Mouse (Mus musculus): ENCODE measurements around the gene Nyap2.

The Nyap2 gene

GRCm38 (mm10) chr1:81076831-81077664 lies at the start of gene Nyap2:
Gene Nyap2, plus strand, starts transcription at chr1:81076950.
- DNase-seq (ENCODE audit: low read depth, low spot score), result no peak

GRCm38 (mm10) chr1:81042907-81043868 lies 33.6 kb upstream of the Nyap2 start:
- no peak for DNase-seq (ENCODE audit: low read depth, low spot score)

- no peak for DNase-seq (ENCODE audit: low read depth, low spot score)
Measured at GRCm38 (mm10) chr1:81058340-81058739, 18.4 kb upstream of the Nyap2 start.

GRCm38 (mm10) chr1:81058835-81059234 lies 17.9 kb upstream of the Nyap2 start:
- DNase-seq (ENCODE audit: low read depth, low spot score), result no peak

GRCm38 (mm10) chr1:81062811-81063210 lies 13.9 kb upstream of the Nyap2 start:
- no peak for DNase-seq (ENCODE audit: low read depth, low spot score)

- no peak for DNase-seq (ENCODE audit: low read depth, low spot score)
Measured at GRCm38 (mm10) chr1:81076259-81076658, 491 bp upstream of the Nyap2 start.

- no peak for DNase-seq (ENCODE audit: low read depth, low spot score)
Measured at GRCm38 (mm10) chr1:81077665-81078314, 1.0 kb downstream of the Nyap2 start.

- DNase-seq (ENCODE audit: low read depth, low spot score), result no peak
Measured at GRCm38 (mm10) chr1:81087485-81087884, 10.7 kb downstream of the Nyap2 start.

GRCm38 (mm10) chr1:81090400-81090799 lies 13.7 kb downstream of the Nyap2 start:
- no peak for DNase-seq (ENCODE audit: low read depth, low spot score)

- no peak for DNase-seq (ENCODE audit: low read depth, low spot score)
Measured at GRCm38 (mm10) chr1:81090979-81091378, 14.2 kb downstream of the Nyap2 start.

- DNase-seq (ENCODE audit: low read depth, low spot score), result no peak
Measured at GRCm38 (mm10) chr1:81092056-81092455, 15.3 kb downstream of the Nyap2 start.

- no peak for DNase-seq (ENCODE audit: low read depth, low spot score)
Measured at GRCm38 (mm10) chr1:81092886-81093285, 16.1 kb downstream of the Nyap2 start.

- no peak for DNase-seq (ENCODE audit: low read depth, low spot score)
Measured at GRCm38 (mm10) chr1:81098950-81099349, 22.2 kb downstream of the Nyap2 start.

- no peak for DNase-seq (ENCODE audit: low read depth, low spot score)
Measured at GRCm38 (mm10) chr1:81101749-81102148, 25.0 kb downstream of the Nyap2 start.

GRCm38 (mm10) chr1:81119732-81120131 lies 43.0 kb downstream of the Nyap2 start:
- no peak for DNase-seq (ENCODE audit: low read depth, low spot score)

- DNase-seq (ENCODE audit: low read depth, low spot score), result no peak
Measured at GRCm38 (mm10) chr1:81132007-81132712, 55.4 kb downstream of the Nyap2 start.

GRCm38 (mm10) chr1:81143855-81144254 lies 67.1 kb downstream of the Nyap2 start:
- DNase-seq (ENCODE audit: low read depth, low spot score), result no peak

GRCm38 (mm10) chr1:81145576-81145975 lies 68.8 kb downstream of the Nyap2 start:
- DNase-seq (ENCODE audit: low read depth, low spot score), result no peak

GRCm38 (mm10) chr1:81169245-81169644 lies 92.5 kb downstream of the Nyap2 start:
- no peak for DNase-seq (ENCODE audit: low read depth, low spot score)

GRCm38 (mm10) chr1:81172703-81173102 lies 96.0 kb downstream of the Nyap2 start:
- DNase-seq (ENCODE audit: low read depth, low spot score), result no peak

GRCm38 (mm10) chr1:81173303-81173702 lies 96.6 kb downstream of the Nyap2 start:
- DNase-seq (ENCODE audit: low read depth, low spot score), result no peak

Measured in retina, adult 2 months (tissue).